Mouse (Mus musculus) left cerebral cortex, adult 2 months (tissue): ENCODE measurements around the gene Myocd. TPM values are rescaled to one million over a fixed set of nuclear protein-coding genes. Genes with fewer than 3 reads are reported as not detected.

Experiments used
- DNase-seq, 2 experiments: peaks; one replicate each; pipeline ENCODE4 v3.0.0; 2021 to 2022; ENCODE audit warnings: low spot score in 2 of 2, mixed read lengths in 1 of 2; ENCODE audit errors: extremely low spot score in 1 of 2
- H3K27ac ChIP-seq: fragments of 200-600 bp; 2 replicates; pipeline ENCODE4 v1.8.1; 2022
- H3K4me3 ChIP-seq: fragments of 200-600 bp; 2 replicates; pipeline ENCODE4 v1.8.1; 2022
- CTCF ChIP-seq: fragments of 200-600 bp; IDR thresholded peaks from 2 replicates; pipeline ENCODE4 v1.8.1; 2022; ENCODE audit warnings: antibody characterized with exemption, mild to moderate bottlenecking, moderate library complexity
- intact Hi-C: fragments of 180-260 bp; cut with DNase I; formaldehyde crosslinking; loops from one replicate; pipeline ENCODE4 v1.15.1; 2025
- long read RNA-seq, 2 experiments: library from polyadenylated mRNA; stranded (forward); transcript quantifications; one replicate each; pipeline ENCODE4 v2.0.0; 2021; ENCODE audit warnings: borderline mapping rate in 2 of 2
- total RNA-seq, 2 experiments: library from RNA; stranded (reverse); gene quantifications; 2 replicates each; pipeline ENCODE4 v1.2.3; 2021

Gene Myocd
- under 1 TPM; 0.26 to 0.36 TPM for total RNA-seq
- long read RNA-seq, experiment 1 = 0 reads
- long read RNA-seq, experiment 2 = 0 reads

- intact Hi-C loops = loop anchor here (2.0 to 5.0 kb wide), 3 partner anchors 73 to 409 kb away; no protein-coding TSS in a partner anchor
Observed at GRCm38 (mm10) chr11:65269851-65270473, at the start of gene Myocd. Gene Myocd, minus strand, starts transcription at chr11:65269989.

GRCm38 (mm10) chr11:65303824-65304223 is 34.0 kb upstream of the Myocd start:
- no peak for DNase-seq
- TF ChIP-seq CTCF = no peak
- no peak overlapping the region for H3K27ac ChIP-seq
- intact Hi-C loops = no loop called here
- no peak overlapping the region for H3K4me3 ChIP-seq

More at GRCm38 (mm10) chr11:65269851-65270473, at the start of gene Myocd:
- no peak; the same call in 1 of the 2 replicates for TF ChIP-seq CTCF
- peak within 1 kb of the TSS; percentile 46 for H3K4me3 ChIP-seq
- no peak within 1 kb of the TSS for H3K27ac ChIP-seq
- no peak for DNase-seq

- no peak overlapping the region for H3K4me3 ChIP-seq
- no peak for TF ChIP-seq CTCF
Observed at GRCm38 (mm10) chr11:65294128-65294833, 24.5 kb upstream of the Myocd start.

GRCm38 (mm10) chr11:65292994-65293393 is 23.2 kb upstream of the Myocd start:
- Histone ChIP-seq H3K27ac (no peak overlapping the region), H3K4me3 (no peak overlapping the region)
- no peak for DNase-seq
- intact Hi-C loops = no loop called here
- TF ChIP-seq CTCF = no peak

More at GRCm38 (mm10) chr11:65294128-65294833, 24.5 kb upstream of the Myocd start:
- H3K27ac ChIP-seq = no peak overlapping the region
- intact Hi-C loops = no loop called here
- no peak for DNase-seq

- no peak for TF ChIP-seq CTCF
- H3K27ac ChIP-seq = no peak overlapping the region
- no peak for DNase-seq
- intact Hi-C loops = no loop called here
- no peak overlapping the region for H3K4me3 ChIP-seq
Observed at GRCm38 (mm10) chr11:65287706-65288105, 17.9 kb upstream of the Myocd start.

- no peak for TF ChIP-seq CTCF
- DNase-seq = no peak
- intact Hi-C loops = no loop called here
Observed at GRCm38 (mm10) chr11:65286211-65286610, 16.4 kb upstream of the Myocd start.

GRCm38 (mm10) chr11:65275441-65275840 is 5.7 kb upstream of the Myocd start:
- no peak for DNase-seq
- intact Hi-C loops = no loop called here
- no peak overlapping the region for H3K27ac ChIP-seq
- no peak overlapping the region for H3K4me3 ChIP-seq
- no peak for TF ChIP-seq CTCF

More at GRCm38 (mm10) chr11:65286211-65286610, 16.4 kb upstream of the Myocd start:
- Histone ChIP-seq H3K27ac (no peak overlapping the region), H3K4me3 (no peak overlapping the region)

GRCm38 (mm10) chr11:65271000-65271399 is 1.2 kb upstream of the Myocd start:
- H3K4me3 ChIP-seq = no peak overlapping the region
- intact Hi-C loops = no loop called here
- H3K27ac ChIP-seq = no peak overlapping the region
- DNase-seq = no peak
- TF ChIP-seq CTCF = no peak

- DNase-seq = no peak
- intact Hi-C loops = loop anchor here (1.0 to 5.0 kb wide), 4 partner anchors 71 to 410 kb away; no protein-coding TSS in a partner anchor
- Histone ChIP-seq H3K27ac (no peak overlapping the region), H3K4me3 (no peak overlapping the region)
- TF ChIP-seq CTCF = peak; percentile 64
Observed at GRCm38 (mm10) chr11:65268310-65268709, 1.5 kb downstream of the Myocd start.

GRCm38 (mm10) chr11:65263466-65263865 is 6.3 kb downstream of the Myocd start:
- no peak overlapping the region for H3K27ac ChIP-seq
- no peak for TF ChIP-seq CTCF
- intact Hi-C loops = no loop called here
- no peak overlapping the region for H3K4me3 ChIP-seq
- DNase-seq = no peak

- no peak for TF ChIP-seq CTCF
- DNase-seq = no peak
- H3K27ac ChIP-seq = no peak overlapping the region
- H3K4me3 ChIP-seq = no peak overlapping the region
- intact Hi-C loops = no loop called here
Observed at GRCm38 (mm10) chr11:65258997-65259396, 10.8 kb downstream of the Myocd start.

GRCm38 (mm10) chr11:65256143-65256542 is 13.6 kb downstream of the Myocd start:
- intact Hi-C loops = no loop called here

More at GRCm38 (mm10) chr11:65256143-65256542, 13.6 kb downstream of the Myocd start:
- DNase-seq = no peak
- TF ChIP-seq CTCF = no peak
- H3K27ac ChIP-seq = no peak overlapping the region
- H3K4me3 ChIP-seq = no peak overlapping the region
